Mouse (Mus musculus) thymus, postnatal 14 days (tissue): ENCODE data around the gene Dstyk.

Source experiments
- DNase-seq: peaks from one replicate; pipeline ENCODE4 v3.0.0; 2021

The Dstyk gene

GRCm38 (mm10) chr1:132417319-132418251, at the start of gene Dstyk:
Dstyk (plus strand) TSS chr1:132417555.
- peak; percentile 88 for DNase-seq

- DNase-seq, result peak; percentile 76
These were observed 49.5 kb upstream of the Dstyk start for GRCm38 (mm10) chr1:132367692-132368506.

GRCm38 (mm10) chr1:132370681-132371173, 46.6 kb upstream of the Dstyk start:
- no peak for DNase-seq

- no peak for DNase-seq
These were observed 45.9 kb upstream of the Dstyk start for GRCm38 (mm10) chr1:132371298-132372081.

GRCm38 (mm10) chr1:132372354-132372753, 45.0 kb upstream of the Dstyk start:
- DNase-seq, result no peak

- DNase-seq, result no peak
These were observed 44.3 kb upstream of the Dstyk start for GRCm38 (mm10) chr1:132372896-132373534.

GRCm38 (mm10) chr1:132374140-132374872, 43.0 kb upstream of the Dstyk start:
- no peak for DNase-seq

GRCm38 (mm10) chr1:132374873-132375244, 42.5 kb upstream of the Dstyk start:
- DNase-seq, result no peak

- DNase-seq, result no peak
These were observed 42.1 kb upstream of the Dstyk start for GRCm38 (mm10) chr1:132375256-132375655.

GRCm38 (mm10) chr1:132376211-132377054, 40.9 kb upstream of the Dstyk start:
- DNase-seq, result no peak

GRCm38 (mm10) chr1:132377055-132377365, 40.3 kb upstream of the Dstyk start:
- DNase-seq, result no peak

- no peak for DNase-seq
These were observed 39.5 kb upstream of the Dstyk start for GRCm38 (mm10) chr1:132377811-132378210.

GRCm38 (mm10) chr1:132380550-132381100, 36.7 kb upstream of the Dstyk start:
- no peak for DNase-seq

- DNase-seq, result peak; percentile 36
These were observed 35.4 kb upstream of the Dstyk start for GRCm38 (mm10) chr1:132381929-132382328.

- no peak for DNase-seq
These were observed 33.3 kb upstream of the Dstyk start for GRCm38 (mm10) chr1:132384001-132384554.

GRCm38 (mm10) chr1:132385266-132385665, 32.1 kb upstream of the Dstyk start:
- no peak for DNase-seq

- no peak for DNase-seq
These were observed 31.6 kb upstream of the Dstyk start for GRCm38 (mm10) chr1:132385711-132386110.

GRCm38 (mm10) chr1:132386266-132386665, 31.1 kb upstream of the Dstyk start:
- DNase-seq, result no peak

GRCm38 (mm10) chr1:132387943-132388342, 29.4 kb upstream of the Dstyk start:
- DNase-seq, result no peak
